Mouse (Mus musculus) heart, embryonic 16.5 days (tissue): ENCODE results near the gene Cdc42bpb. TPM values are rescaled to one million over a fixed set of nuclear protein-coding genes. Genes with fewer than 3 reads are reported as not detected.

ENCODE experiments used
- ATAC-seq: fragments of 200-750 bp; cut with Nextera tagmentation; replicated peaks from 2 replicates; pipeline ENCODE4 v1.8.0; 2017; ENCODE audit warnings: moderate number of reproducible peaks; ENCODE audit not compliant: insufficient read depth, low FRiP score; ENCODE audit errors: extremely low read depth
- H3K27ac ChIP-seq: fragments of 300-500 bp; sonication (generic); 2 replicates; pipeline ENCODE4 v1.5.1; 2014; ENCODE audit warnings: mild to moderate bottlenecking, low read length, control low read depth, moderate library complexity
- H3K27me3 ChIP-seq: fragments of 300-500 bp; sonication (generic); 2 replicates; pipeline ENCODE4 v1.6.1; 2014; ENCODE audit warnings: low read length, mixed read lengths; ENCODE audit not compliant: control insufficient read depth, insufficient read depth
- H3K36me3 ChIP-seq: fragments of 300-500 bp; sonication (generic); 2 replicates; pipeline ENCODE4 v1.6.1; 2014; ENCODE audit not compliant: control insufficient read depth, insufficient read depth
- H3K4me1 ChIP-seq: fragments of 300-500 bp; sonication (generic); 2 replicates; pipeline ENCODE4 v1.6.1; 2014; ENCODE audit warnings: low read length, mixed read lengths; ENCODE audit not compliant: control insufficient read depth, insufficient read depth
- H3K4me2 ChIP-seq: fragments of 300-500 bp; sonication (generic); 2 replicates; pipeline ENCODE4 v1.6.1; 2014; ENCODE audit warnings: low read depth, mild to moderate bottlenecking, control low read depth, low read length
- H3K4me3 ChIP-seq: fragments of 300-500 bp; sonication (generic); 2 replicates; pipeline ENCODE4 v1.5.1; 2014; ENCODE audit warnings: mild to moderate bottlenecking, control low read depth, low read length
- H3K9ac ChIP-seq: fragments of 300-500 bp; sonication (generic); 2 replicates; pipeline ENCODE4 v1.6.1; 2014; ENCODE audit warnings: low read length, control low read depth
- H3K9me3 ChIP-seq: fragments of 300-500 bp; sonication (generic); replicated peaks from 2 replicates; pipeline ENCODE4 v1.6.1; 2016; ENCODE audit warnings: low read length; ENCODE audit not compliant: control insufficient read depth
- WGBS: fragments of 180-500 bp; shearing (Covaris S2); extraction: QIAGEN DNeasy Blood & Tissue Kit; methylation state at CpG from one replicate; pipeline ENCODE4 v1.1.7; 2014; 5-methylcytosine and 5-hydroxymethylcytosine counted together
- polyA plus RNA-seq: library from polyadenylated mRNA; unstranded; fragments of >200 nt; fragmentation: Nextera tagmentation; extraction: Ambion mirVana; gene quantifications from 2 replicates; pipeline ENCODE4 v1.2.1, GENCODE M21; 2015

Gene Cdc42bpb
- polyA plus RNA-seq, 1 experiment from 2014 or later: 19.6 TPM

DNA sequence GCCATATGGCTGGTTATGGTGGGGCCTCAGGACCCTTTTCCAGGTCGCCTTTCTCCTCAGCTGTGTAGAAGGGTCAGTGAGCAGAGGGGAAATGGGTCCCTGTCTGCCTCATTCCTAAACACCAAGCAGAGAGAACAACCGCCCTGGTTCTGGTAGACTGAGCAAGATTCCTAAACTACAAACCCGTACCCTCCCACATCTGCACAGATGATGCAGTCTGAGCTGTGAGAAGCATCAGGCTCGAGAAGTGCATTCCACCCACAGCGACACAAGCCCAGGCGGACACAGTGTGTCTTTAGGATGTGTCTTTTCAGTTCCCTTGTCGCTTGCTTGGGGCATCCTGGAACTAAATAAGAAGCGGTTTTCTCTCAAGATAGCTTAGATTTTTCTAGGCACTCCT, 127.4 kb downstream of the Cdc42bpb start:
- H3K27ac ChIP-seq: no peak overlapping the region
- no peak overlapping the region for H3K9ac ChIP-seq
- H3K27me3 ChIP-seq: no peaks in the 10 kb centered on the region
- H3K4me3 ChIP-seq: no peak overlapping the region
- 84% methylated on average over 8 of the region's 8 CpGs for WGBS
- H3K4me2 ChIP-seq: no peak overlapping the region
- no peaks in the 10 kb centered on the region for H3K4me1 ChIP-seq
- no peaks in the 10 kb centered on the region for H3K9me3 ChIP-seq
- 0 out of 2 replicates have a peak, but pooled peaks cover 3% of the 10 kb centered on the region for H3K36me3 ChIP-seq
- no peak for ATAC-seq

DNA sequence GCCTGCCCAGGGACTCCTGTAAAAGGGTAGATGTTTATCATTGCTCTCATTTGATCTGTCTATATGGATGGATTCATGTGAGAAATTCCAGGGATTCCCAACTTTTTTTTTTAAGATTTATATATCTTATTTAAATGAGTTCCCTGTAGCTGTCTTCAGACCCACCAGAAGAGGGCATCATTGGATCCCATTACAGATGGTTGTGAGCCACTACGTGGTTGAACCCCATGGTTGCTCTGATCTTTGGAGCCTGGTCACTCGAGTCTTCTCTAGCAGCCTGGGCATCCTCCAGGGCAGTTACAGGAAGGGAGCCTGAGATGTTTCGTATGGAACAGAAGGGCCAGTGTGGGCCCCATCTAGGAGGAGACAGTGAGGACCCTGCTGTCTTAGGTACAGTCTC, 128.4 kb downstream of the Cdc42bpb start:
- H3K27ac ChIP-seq: no peak overlapping the region
- no peak overlapping the region for H3K9ac ChIP-seq
- no peak for ATAC-seq
- no peaks in the 10 kb centered on the region for H3K27me3 ChIP-seq
- no peaks in the 10 kb centered on the region for H3K4me1 ChIP-seq
- H3K36me3 ChIP-seq: 0 out of 2 replicates have a peak, but pooled peaks cover 3% of the 10 kb centered on the region
- WGBS: 58% methylated on average over 3 of the region's 3 CpGs
- no peak overlapping the region for H3K4me2 ChIP-seq
- H3K4me3 ChIP-seq: no peak overlapping the region
- H3K9me3 ChIP-seq: no peaks in the 10 kb centered on the region

DNA sequence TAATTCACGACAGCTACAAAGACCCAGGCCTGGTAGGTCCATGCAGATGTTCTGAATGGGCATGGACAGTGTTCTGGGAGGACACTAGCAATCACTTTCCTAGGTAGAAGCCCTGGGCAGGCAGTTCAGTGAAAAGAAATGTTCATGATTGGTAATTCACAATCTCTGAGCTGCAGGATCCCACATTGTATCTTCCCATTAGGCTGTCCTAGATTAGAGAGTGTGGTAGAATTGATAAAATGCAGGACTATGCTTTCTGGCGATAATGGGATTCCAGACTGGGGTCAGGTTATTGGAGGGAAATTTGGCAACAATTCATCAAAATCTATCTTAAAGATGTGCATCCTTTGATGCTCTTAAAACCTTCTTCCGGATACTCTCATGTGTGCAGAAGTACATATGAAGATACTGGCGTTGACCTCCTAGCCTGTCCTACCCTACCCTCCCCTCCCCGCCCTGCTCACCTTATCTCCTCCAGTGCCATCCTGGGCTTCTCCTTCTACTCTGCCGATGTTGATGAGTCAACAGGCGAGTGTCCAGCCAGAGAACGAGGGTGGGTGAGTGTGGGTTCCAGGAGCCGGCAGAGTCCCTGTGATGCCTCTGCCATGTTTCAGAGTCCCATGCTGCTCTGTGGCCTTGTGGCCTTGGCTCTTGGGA, 130.6 kb downstream of the Cdc42bpb start:
- WGBS: 74% methylated on average over 9 of the region's 9 CpGs
- no peaks in the 10 kb centered on the region for H3K4me1 ChIP-seq

DNA sequence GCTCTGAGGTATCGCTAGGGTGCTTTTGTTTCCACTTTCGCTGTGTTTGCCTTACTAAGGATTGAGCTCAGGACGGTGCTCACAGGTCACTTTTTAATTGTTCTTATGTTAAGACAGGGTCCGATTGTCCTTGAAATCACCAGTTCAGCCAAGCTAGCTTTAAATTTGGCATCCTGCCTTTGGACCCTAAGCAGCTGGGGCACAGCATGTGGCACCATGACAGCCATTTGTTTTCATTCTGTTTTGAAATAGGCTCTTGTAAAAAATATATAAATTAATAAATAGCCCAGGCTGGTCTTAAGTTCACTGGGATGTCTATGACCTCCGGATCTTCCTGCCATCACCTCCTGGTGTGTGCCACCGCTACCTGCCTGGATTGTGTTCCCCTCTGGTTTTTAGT, 132.4 kb downstream of the Cdc42bpb start:
- 85% methylated on average over 6 of the region's 6 CpGs for WGBS
- ATAC-seq: no peak
- Histone ChIP-seq H3K36me3 (peaks cover 6% of the 10 kb centered on the region; the same call in 1 of the 2 replicates), H3K4me2 (no peak overlapping the region), H3K9me3 (no peaks in the 10 kb centered on the region), H3K27me3 (no peaks in the 10 kb centered on the region), H3K27ac (no peak overlapping the region), H3K4me3 (no peak overlapping the region), H3K9ac (no peak overlapping the region), H3K4me1 (no peaks in the 10 kb centered on the region)

More for the DNA sequence above, 130.6 kb downstream of the Cdc42bpb start:
- Histone ChIP-seq H3K27me3 (no peaks in the 10 kb centered on the region), H3K4me3 (no peak overlapping the region), H3K9me3 (no peaks in the 10 kb centered on the region), H3K4me2 (no peak overlapping the region), H3K9ac (no peak overlapping the region), H3K36me3 (peaks cover 6% of the 10 kb centered on the region; the same call in 1 of the 2 replicates), H3K27ac (no peak overlapping the region)
- no peak for ATAC-seq

DNA sequence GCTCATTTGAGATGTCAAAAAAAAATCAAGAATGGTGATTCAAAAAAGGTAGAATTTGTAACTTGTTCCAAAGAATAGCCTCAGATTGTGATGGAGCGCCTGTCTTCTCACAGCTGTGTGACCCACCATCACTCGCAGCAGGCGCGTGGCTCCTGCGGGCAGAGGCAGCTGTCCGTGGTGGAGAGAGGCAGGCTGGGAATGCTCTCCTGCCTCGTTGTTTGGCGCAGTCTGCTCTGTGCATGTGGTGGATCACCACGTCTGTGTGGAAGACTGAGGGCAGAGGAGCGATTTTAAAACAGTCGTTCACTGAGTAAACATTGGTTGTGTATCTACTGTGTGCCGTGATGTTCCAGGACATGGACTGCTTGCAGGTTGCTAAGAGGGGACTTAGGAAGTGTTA, 133.8 kb downstream of the Cdc42bpb start:
- Histone ChIP-seq H3K9me3 (no peaks in the 10 kb centered on the region), H3K4me3 (no peak overlapping the region), H3K27ac (no peak overlapping the region), H3K36me3 (peaks cover 6% of the 10 kb centered on the region; the same call in 1 of the 2 replicates), H3K4me2 (no peak overlapping the region), H3K9ac (no peak overlapping the region), H3K4me1 (no peaks in the 10 kb centered on the region), H3K27me3 (no peaks in the 10 kb centered on the region)
- 82% methylated on average over 12 of the region's 12 CpGs for WGBS
- ATAC-seq: no peak

Other genes with a start within 250 kb of the Cdc42bpb start
- 6.0 and 6.5 TPM in 2 replicates for gene Traf3, start 211.3 kb downstream of the Cdc42bpb start, polyA plus RNA-seq
- gene 4930595D18Rik, start 193.2 kb downstream of the Cdc42bpb start, polyA plus RNA-seq: not detected in 2 replicates
- gene Amn, start 106.6 kb downstream of the Cdc42bpb start, polyA plus RNA-seq: 1.8 and 2.4 TPM in 2 replicates
- 1.3 and 1.4 TPM in 2 replicates for gene Lbhd2, start 29.1 kb upstream of the Cdc42bpb start, polyA plus RNA-seq
- gene Exoc3l4, start 39.3 kb upstream of the Cdc42bpb start, polyA plus RNA-seq: 13.3 and 14.9 TPM in 2 replicates
- 3.2 and 4.8 TPM in 2 replicates for gene Tnfaip2, start 64.8 kb upstream of the Cdc42bpb start, polyA plus RNA-seq
- gene Gm266, start 108.1 kb upstream of the Cdc42bpb start, polyA plus RNA-seq: 2.6 and 6.1 TPM in 2 replicates
- gene Eif5, start 160.3 kb upstream of the Cdc42bpb start, polyA plus RNA-seq: 366 and 390 TPM in 2 replicates
- 25.7 and 28.1 TPM in 2 replicates for gene Mark3, start 196.8 kb upstream of the Cdc42bpb start, polyA plus RNA-seq